Mouse (Mus musculus) G1E (cell line): Measurements from ENCODE around the gene Ank3. TPM values are rescaled to one million over a fixed set of nuclear protein-coding genes. Genes with fewer than 3 reads are reported as not detected.
A peak's percentile ranks its signal among the peaks of the same experiment; 100 is the strongest.
"Not testable (repeated sequence)": the region's sequence is repeated elsewhere in the genome, so short reads cannot be mapped to it uniquely, and the experiment has no call there.

ENCODE experiments used
- ATAC-seq: 2 replicates; pipeline ENCODE4 v1.8.0; 2016; ENCODE audit warnings: mild to moderate bottlenecking; ENCODE audit not compliant: insufficient number of reproducible peaks, poor library complexity, low FRiP score, severe bottlenecking; ENCODE audit errors: extremely low read depth
- DNase-seq: peaks from one replicate; pipeline ENCODE4 v3.0.0; 2012; ENCODE audit warnings: low spot score
- H3K27me3 ChIP-seq: 2 replicates; pipeline ENCODE4 v1.6.1; 2012; ENCODE audit warnings: mild to moderate bottlenecking, low read length, inconsistent platforms; ENCODE audit not compliant: insufficient read depth
- H3K36me3 ChIP-seq: replicated peaks from 2 replicates; pipeline ENCODE3; 2012; ENCODE audit warnings: mild to moderate bottlenecking, inconsistent platforms
- H3K4me1 ChIP-seq: 2 replicates; pipeline ENCODE4 v1.6.1; 2012; ENCODE audit warnings: low read depth, low read length, inconsistent platforms, mixed read lengths; ENCODE audit not compliant: insufficient read depth
- H3K4me3 ChIP-seq: 2 replicates; pipeline ENCODE4 v1.5.1; 2012; ENCODE audit warnings: low read depth, mild to moderate bottlenecking, inconsistent platforms, low read length, moderate library complexity, mixed read lengths
- H3K9me3 ChIP-seq: replicated peaks from 2 replicates; pipeline ENCODE4 v1.6.1; 2012; ENCODE audit warnings: inconsistent platforms
- CTCF ChIP-seq: IDR thresholded peaks from 2 replicates; pipeline ENCODE4 v1.5.1; 2012; ENCODE audit warnings: low read depth, low read length, inconsistent platforms, mixed read lengths
- GATA1 ChIP-seq: IDR thresholded peaks from 2 replicates; pipeline ENCODE4 v1.6.1; 2012; ENCODE audit warnings: borderline replicate concordance, low read length, inconsistent platforms, mixed read lengths
- GATA2 ChIP-seq: IDR thresholded peaks from 2 replicates; pipeline ENCODE4 v1.6.1; 2012; ENCODE audit warnings: low read depth, low read length, inconsistent platforms, borderline replicate concordance
- POLR2AphosphoS5 ChIP-seq: IDR thresholded peaks from 2 replicates; pipeline ENCODE4 v1.6.1; 2012; ENCODE audit warnings: low read depth, low read length, inconsistent platforms; ENCODE audit not compliant: insufficient replicate concordance
- TAL1 ChIP-seq: conservative IDR thresholded peaks from 2 replicates; pipeline ENCODE4 v1.6.1; 2012; ENCODE audit warnings: low read depth, low read length, inconsistent platforms, mixed read lengths
- polyA plus RNA-seq: library from polyadenylated mRNA; stranded (reverse); fragments of >175 nt; gene quantifications from 2 replicates; pipeline ENCODE4 v1.2.3, GENCODE M21; 2012
- total RNA-seq, 2 experiments: library from RNA; stranded (forward) in 1 of 2; stranded (reverse) in 1 of 2; fragments of 200-1000 nt in 1 of 2; fragments of >200 nt in 1 of 2; fragmentation: Nextera tagmentation in 1 of 2; gene quantifications; 2 replicates each; pipeline ENCODE4 v1.2.3; 2014 to 2017

Ank3 gene
- total RNA-seq (2014; fragmentation: Nextera tagmentation) (not detected in 2 replicates), total RNA-seq (2017) (0.52 and 0.98 TPM in 2 replicates), polyA plus RNA-seq (not detected in 2 replicates)

GRCm38 (mm10) chr10:69398763-69399590 is at the start of gene Ank3:
Ank3 (plus strand) TSS chr10:69398773.
- Histone ChIP-seq H3K4me3 (no peak within 1 kb of the TSS; the same call in 1 of the 2 replicates), H3K36me3 (no peaks in the 10 kb centered on the region), H3K9me3 (peaks cover 37% of the 10 kb centered on the region), H3K27me3 (no peaks in the 10 kb centered on the region), H3K4me1 (no peaks in the 10 kb centered on the region)
- TF ChIP-seq GATA1, result no peak
- TF ChIP-seq GATA2, result no peak
- DNase-seq (no peak), ATAC-seq (no peak)

- H3K4me3 ChIP-seq, result peak overlapping the region; percentile 86
- peaks cover 49% of the 10 kb centered on the region for H3K4me1 ChIP-seq
- H3K9me3 ChIP-seq, result no peaks in the 10 kb centered on the region
- ATAC-seq (peak; percentile 36), DNase-seq (no peak)
- H3K27me3 ChIP-seq, result no peaks in the 10 kb centered on the region
- peaks cover 52% of the 10 kb centered on the region for H3K36me3 ChIP-seq
- no peak for TF ChIP-seq GATA2
- no peak for TF ChIP-seq CTCF
- TF ChIP-seq GATA1, result no peak
- no peak for TF ChIP-seq POLR2AphosphoS5
- no peak for TF ChIP-seq TAL1
Observed at GRCm38 (mm10) chr10:69351071-69351841, 47.3 kb upstream of the Ank3 start.

- no peaks in the 10 kb centered on the region for H3K9me3 ChIP-seq
- no peaks in the 10 kb centered on the region for H3K27me3 ChIP-seq
- ATAC-seq, result no peak
- H3K36me3 ChIP-seq, result peaks cover 46% of the 10 kb centered on the region
- TF ChIP-seq GATA1 (no peak), TAL1 (no peak), POLR2AphosphoS5 (no peak), CTCF (no peak), GATA2 (no peak)
- peak overlapping the region; percentile 86 for H3K4me3 ChIP-seq
- DNase-seq, result no peak
- H3K4me1 ChIP-seq, result peaks cover 45% of the 10 kb centered on the region
Observed at GRCm38 (mm10) chr10:69351842-69352211, 46.7 kb upstream of the Ank3 start.

GRCm38 (mm10) chr10:69352212-69353085 is 46.1 kb upstream of the Ank3 start, which contains the start of gene Cdk1:
Cdk1 (minus strand) TSS chr10:69352938.
- Histone ChIP-seq H3K9me3 (peaks cover under 1% of the 10 kb centered on the region; the same call in 1 of the 2 replicates), H3K27me3 (no peaks in the 10 kb centered on the region), H3K36me3 (peaks cover 40% of the 10 kb centered on the region), H3K4me3 (peak within 1 kb of the TSS; percentile 86), H3K4me1 (peaks cover 40% of the 10 kb centered on the region)
- ATAC-seq (peak; percentile 89), DNase-seq (peak; percentile 94)
- TF ChIP-seq TAL1 (no peak), POLR2AphosphoS5 (no peak), GATA2 (no peak), GATA1 (no peak), CTCF (no peak)

GRCm38 (mm10) chr10:69353086-69353479 is 45.5 kb upstream of the Ank3 start:
- not testable (repeated sequence) for ATAC-seq
- H3K36me3 ChIP-seq, result peaks cover 33% of the 10 kb centered on the region

GRCm38 (mm10) chr10:69359666-69360065 is 38.9 kb upstream of the Ank3 start:
- no peak for ATAC-seq

More at GRCm38 (mm10) chr10:69353086-69353479, 45.5 kb upstream of the Ank3 start:
- H3K27me3 ChIP-seq, DNase-seq, H3K9me3 ChIP-seq: not testable (repeated sequence)
- peaks cover 34% of the 10 kb centered on the region for H3K4me1 ChIP-seq
- peak overlapping the region; percentile 86 for H3K4me3 ChIP-seq

More at GRCm38 (mm10) chr10:69359666-69360065, 38.9 kb upstream of the Ank3 start:
- no peak for TF ChIP-seq POLR2AphosphoS5
- TF ChIP-seq CTCF, result no peak
- TF ChIP-seq TAL1, result no peak
- no peak for TF ChIP-seq GATA1
- no peak for TF ChIP-seq GATA2
- Histone ChIP-seq H3K4me3 (no peak overlapping the region), H3K36me3 (no peaks in the 10 kb centered on the region), H3K4me1 (no peaks in the 10 kb centered on the region), H3K9me3 (peaks cover 11% of the 10 kb centered on the region; the same call in 1 of the 2 replicates), H3K27me3 (no peaks in the 10 kb centered on the region; the same call in 1 of the 2 replicates)
- no peak for DNase-seq
